Mouse (Mus musculus): ENCODE results near the gene Cmtr1.
"Not testable (repeated sequence)": the region's sequence is repeated elsewhere in the genome, so short reads cannot be mapped to it uniquely, and the experiment has no call there.

Cmtr1 gene

GRCm38 (mm10) chr17:29708783-29709182 is 48.4 kb downstream of the Cmtr1 start:
- no peak for DNase-seq

DNA sequence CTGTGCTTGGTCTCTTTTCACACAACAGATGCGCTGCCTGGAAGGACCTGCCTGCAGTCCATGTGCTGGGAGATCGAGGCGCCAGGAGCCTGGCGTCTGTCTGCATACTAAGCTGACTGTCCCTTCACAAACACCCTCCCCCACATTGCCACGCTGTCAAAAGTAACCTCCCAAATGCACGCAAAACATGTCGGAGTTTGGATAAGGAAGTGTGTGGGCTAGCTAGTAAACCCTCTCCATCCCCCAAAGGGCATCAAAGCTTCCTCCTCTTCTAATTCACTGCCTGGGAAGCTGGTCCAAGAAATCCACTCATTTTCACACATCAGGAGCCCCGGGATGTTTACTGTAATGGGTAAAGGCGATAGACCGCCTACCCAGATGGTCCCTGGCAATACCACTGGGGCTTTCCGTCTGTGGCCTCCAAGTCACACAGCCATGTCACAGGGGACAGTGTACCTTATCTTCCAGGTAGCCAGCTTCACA is 50.2 kb downstream of the Cmtr1 start:
- no peak for DNase-seq

DNA sequence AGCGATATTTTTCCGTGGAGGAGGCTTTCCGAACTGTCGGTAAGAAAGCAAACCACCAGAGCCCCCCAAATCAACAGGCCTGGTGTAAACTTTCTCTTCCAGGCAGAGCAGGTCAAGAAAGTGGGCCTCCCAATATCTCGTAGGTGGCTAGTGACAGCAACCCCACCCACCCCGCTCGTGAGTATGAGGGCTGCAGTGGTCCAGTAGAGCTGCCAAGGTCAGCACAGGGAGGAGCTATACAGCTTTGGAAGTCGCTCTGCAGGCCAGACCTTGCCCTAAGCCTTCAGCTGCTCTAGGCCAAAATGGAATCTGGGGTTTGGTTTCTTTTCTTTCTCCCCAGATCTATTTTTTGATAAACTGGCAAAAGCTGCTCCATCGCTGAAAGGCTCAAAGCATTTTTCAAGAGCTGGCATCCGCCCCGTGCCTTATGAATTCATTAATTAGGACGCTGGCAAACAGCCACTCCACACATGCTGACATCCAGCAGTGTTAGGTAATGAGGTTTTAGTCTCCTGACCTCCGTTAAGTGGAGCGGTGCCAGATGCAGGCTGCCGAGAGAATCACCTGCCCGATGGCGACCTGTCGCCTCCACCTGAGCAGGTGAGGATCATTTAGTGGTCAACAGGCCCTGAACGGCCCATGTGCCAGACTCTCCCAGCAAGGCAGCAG is 50.8 kb downstream of the Cmtr1 start:
- no peak for DNase-seq

- no peak for DNase-seq
These were observed 51.5 kb downstream of the Cmtr1 start for GRCm38 (mm10) chr17:29711745-29712431.

- no peak for DNase-seq
These were observed 52.2 kb downstream of the Cmtr1 start for GRCm38 (mm10) chr17:29712565-29712964.

- not testable (repeated sequence) for DNase-seq
These were observed 53.3 kb downstream of the Cmtr1 start for GRCm38 (mm10) chr17:29713734-29714133.

- DNase-seq, result peak; percentile 96
These were observed 56.5 kb downstream of the Cmtr1 start, which contains the start of gene Ccdc167 for GRCm38 (mm10) chr17:29716732-29717445. TSS of gene Ccdc167 (minus strand) at chr17:29717044.

- no peak for DNase-seq
These were observed 58.3 kb downstream of the Cmtr1 start for GRCm38 (mm10) chr17:29718660-29719059.

GRCm38 (mm10) chr17:29719628-29720575 is 59.5 kb downstream of the Cmtr1 start:
- no peak for DNase-seq

DNA sequence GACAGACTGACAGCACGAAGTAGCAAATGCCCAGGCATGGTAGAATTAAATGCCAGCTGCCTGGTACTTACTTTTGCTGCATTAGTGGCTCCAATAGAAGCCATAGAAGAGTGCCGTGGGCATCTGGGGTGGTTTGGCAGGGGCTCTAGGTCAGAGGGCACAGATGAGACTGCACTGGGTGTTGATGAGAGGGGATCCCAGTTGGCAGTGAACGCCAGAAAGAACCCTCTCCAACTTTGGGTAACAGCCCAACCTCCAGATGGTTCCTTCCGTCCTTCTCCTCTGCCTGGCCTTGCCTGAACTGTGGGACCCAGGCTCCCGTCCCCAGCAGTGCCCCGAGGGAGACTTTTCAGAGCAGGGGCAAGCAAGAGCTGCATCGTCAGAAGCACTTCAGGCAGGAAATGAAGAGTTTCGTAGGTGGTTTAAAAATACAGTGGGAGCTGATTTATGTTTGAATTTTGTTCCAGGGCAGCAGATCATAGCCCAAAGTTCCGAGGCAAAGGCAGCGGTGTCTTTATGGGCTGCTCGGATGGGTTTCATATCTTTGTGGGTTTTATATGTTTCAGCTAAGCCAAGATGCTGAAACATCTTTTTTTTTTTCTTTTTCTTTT is 60.5 kb downstream of the Cmtr1 start:
- DNase-seq, result no peak

DNA sequence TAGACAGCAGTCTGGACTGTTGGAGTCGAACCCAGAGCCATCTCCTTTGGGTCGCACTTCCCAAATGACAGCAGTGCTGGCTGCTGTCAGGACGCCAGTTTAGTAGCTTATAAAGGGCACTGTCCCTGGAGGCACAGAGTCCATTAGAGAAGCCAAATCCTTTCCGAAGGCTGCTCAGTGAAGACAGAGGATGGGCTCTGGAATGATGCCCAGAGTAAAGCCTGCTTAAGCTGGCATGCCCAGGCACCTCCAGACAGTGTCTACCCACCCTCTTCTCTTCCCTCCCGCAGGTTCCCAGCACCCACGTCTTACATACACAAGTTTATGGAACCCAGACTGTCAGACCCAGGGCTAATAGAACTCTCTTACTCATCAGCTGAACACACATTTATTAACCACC is 64.2 kb downstream of the Cmtr1 start:
- no peak for DNase-seq

- DNase-seq, result no peak
These were observed 64.7 kb downstream of the Cmtr1 start for GRCm38 (mm10) chr17:29725027-29725620.

DNA sequence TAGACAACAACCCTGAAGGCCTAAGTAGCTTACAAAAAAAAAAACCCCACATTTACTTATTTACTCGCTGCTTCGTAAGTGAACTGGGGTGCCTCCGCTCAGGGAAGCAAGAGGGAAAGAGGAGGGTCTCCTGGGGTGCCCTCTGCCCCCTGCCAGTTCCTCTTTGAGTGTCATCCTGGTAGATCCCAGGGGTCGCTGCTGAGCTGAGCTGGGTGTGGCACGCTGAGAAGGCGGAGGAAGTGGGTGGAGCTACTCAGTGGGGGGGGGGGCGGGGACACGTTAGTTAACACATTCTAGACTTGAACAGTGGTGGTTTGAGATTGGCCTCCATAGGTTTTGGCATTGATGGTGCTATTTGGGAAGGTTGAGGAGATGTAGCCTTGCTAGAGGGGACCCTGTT is 67.7 kb downstream of the Cmtr1 start:
- DNase-seq, result no peak

- no peak for DNase-seq
These were observed 70.3 kb downstream of the Cmtr1 start for GRCm38 (mm10) chr17:29730510-29731265.

DNA sequence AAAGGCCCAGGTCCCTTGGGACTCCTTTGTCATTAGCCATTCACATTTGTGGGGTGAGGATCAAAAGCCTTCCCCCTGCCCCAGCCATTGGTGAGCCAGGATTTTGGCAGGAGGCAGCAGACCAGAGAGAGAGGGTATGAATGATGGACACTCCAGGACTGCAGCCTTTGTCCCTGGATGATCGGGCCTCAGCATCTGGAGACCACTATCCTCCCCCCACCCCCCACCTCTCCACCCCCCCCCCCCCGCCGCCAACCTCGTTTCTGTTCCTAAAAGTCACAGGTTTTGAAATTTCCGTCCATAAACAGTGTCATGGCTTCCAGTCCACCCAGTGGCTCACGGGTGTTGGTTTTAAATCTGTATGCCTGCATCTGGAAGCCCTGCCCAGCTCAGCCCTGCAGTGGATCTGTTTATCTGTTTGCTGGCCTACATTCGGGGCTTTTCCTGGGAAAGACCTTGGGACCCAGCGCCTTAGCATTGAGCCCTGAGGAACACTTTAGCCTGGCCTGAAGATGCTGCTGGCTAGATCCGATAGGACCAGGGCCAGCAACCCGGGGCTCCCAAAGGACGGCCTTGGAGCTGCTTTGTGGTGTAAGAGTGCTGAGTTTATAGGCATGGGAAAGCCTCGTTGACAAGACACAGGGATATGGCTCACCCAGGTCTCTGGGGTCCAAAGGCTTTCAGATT is 71.0 kb downstream of the Cmtr1 start:
- no peak for DNase-seq

- DNase-seq, result no peak
These were observed 71.5 kb downstream of the Cmtr1 start for GRCm38 (mm10) chr17:29731953-29732325.

GRCm38 (mm10) chr17:29732522-29732921 is 72.1 kb downstream of the Cmtr1 start:
- DNase-seq, result no peak

- peak; percentile 46 for DNase-seq
These were observed 76.1 kb downstream of the Cmtr1 start for GRCm38 (mm10) chr17:29736448-29737014.

- peak; percentile 49 for DNase-seq
These were observed 77.7 kb downstream of the Cmtr1 start for GRCm38 (mm10) chr17:29737849-29738804.
